Mouse (Mus musculus) layer of hippocampus, postnatal 10 days (tissue): ENCODE results near the gene Tespa1. TPM values are rescaled to one million over a fixed set of nuclear protein-coding genes. Genes with fewer than 3 reads are reported as not detected.
"Not testable (repeated sequence)": the region's sequence is repeated elsewhere in the genome, so short reads cannot be mapped to it uniquely, and the experiment has no call there.

Experiments used
- DNase-seq, 2 experiments: peaks; one replicate each; pipeline ENCODE4 v3.0.0; 2021; ENCODE audit warnings: low spot score in 2 of 2
- total RNA-seq, 2 experiments: library from RNA; stranded (reverse); gene quantifications; 2 replicates each; pipeline ENCODE4 v1.2.3; 2021

The Tespa1 gene
- total RNA-seq, 2 experiments from 2014 or later = 1.6 to 1.9 TPM

- no peak for DNase-seq
Observed at GRCm38 (mm10) chr10:130344056-130344455, 21.4 kb downstream of the Tespa1 start.

GRCm38 (mm10) chr10:130363438-130364164 is 40.9 kb downstream of the Tespa1 start:
- no peak for DNase-seq

DNA sequence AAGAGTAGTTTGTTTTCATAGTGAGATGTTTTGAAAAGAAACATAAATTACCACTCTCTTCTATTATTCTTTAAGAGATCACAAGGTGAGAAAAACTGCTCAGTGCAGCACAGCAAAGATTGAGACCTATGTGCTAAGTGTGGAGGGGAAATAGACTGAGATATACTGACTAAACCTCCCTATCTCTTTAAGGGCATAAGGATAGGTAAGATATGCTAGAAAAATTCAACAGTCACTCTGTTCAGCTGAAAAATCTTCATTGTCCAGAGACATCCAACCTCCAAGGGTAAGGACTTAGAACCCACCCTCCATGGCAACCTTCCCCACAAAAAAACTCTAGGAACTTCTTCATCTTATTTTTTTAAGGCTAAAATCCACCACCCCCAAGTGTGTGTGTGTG is 42.1 kb downstream of the Tespa1 start:
- no peak for DNase-seq

GRCm38 (mm10) chr10:130368384-130368783 is 45.7 kb downstream of the Tespa1 start:
- no peak for DNase-seq

GRCm38 (mm10) chr10:130370005-130370682 is 47.5 kb downstream of the Tespa1 start:
- no peak for DNase-seq

GRCm38 (mm10) chr10:130371644-130372043 is 49.0 kb downstream of the Tespa1 start:
- no peak for DNase-seq

GRCm38 (mm10) chr10:130372491-130373173 is 50.0 kb downstream of the Tespa1 start:
- no peak for DNase-seq

DNA sequence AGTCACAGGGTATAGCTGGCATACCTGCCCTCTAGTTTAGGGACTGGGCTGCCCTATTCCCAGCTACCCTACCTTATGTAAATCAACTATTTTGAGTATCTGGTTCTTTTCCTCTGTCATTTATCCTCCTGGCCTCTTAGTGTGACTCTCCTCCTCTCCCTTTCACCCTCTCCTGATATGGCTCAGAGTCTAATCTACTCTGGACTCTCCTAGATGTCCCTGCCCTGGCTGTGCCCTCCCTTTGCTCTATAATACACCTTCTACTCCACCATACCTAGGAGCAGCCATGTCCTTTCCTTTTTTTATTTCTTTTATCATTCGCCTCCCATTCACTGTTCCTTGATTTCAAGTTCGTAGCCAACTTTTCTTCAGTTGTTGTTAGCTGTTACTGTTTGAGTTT is 52.5 kb downstream of the Tespa1 start:
- DNase-seq = no peak

DNA sequence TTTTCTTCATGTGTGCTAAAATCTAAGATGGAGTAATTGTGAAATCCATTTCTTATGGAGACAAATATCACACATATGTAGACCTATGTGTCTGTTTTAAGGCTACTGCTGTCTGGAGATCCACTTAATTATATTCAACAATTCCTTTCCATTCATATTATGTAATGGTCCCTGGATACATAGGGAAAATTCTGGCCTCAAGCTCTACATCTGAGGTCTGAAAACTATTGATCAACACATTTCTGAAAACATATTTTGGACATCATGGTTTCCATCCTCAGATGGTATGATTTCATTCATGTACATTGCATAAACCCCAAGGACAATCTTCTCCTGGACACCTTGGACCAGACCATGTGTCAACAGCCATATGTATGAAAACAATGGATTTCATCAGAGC is 71.6 kb downstream of the Tespa1 start, which contains the start of gene Vmn2r84:
Vmn2r84 (minus strand) TSS at position 101 of the 400 bp plus-strand sequence.
- no peak for DNase-seq

- not testable (repeated sequence) for DNase-seq
Observed at GRCm38 (mm10) chr10:130412167-130412698, 89.6 kb downstream of the Tespa1 start.

Other genes with a start within 250 kb of the Tespa1 start
- gene Olfr823, start 207.5 kb upstream of the Tespa1 start, total RNA-seq = not detected
- gene Olfr824, start 192.9 kb upstream of the Tespa1 start, total RNA-seq = not detected
- not detected for gene Olfr825, start 156.1 kb upstream of the Tespa1 start, total RNA-seq
- gene Olfr826, start 138.7 kb upstream of the Tespa1 start, total RNA-seq = not detected
- not detected for gene Olfr827, start 108.5 kb upstream of the Tespa1 start, total RNA-seq
- under 1 TPM; 0.62 to 0.69 TPM for gene Neurod4, start 42.6 kb upstream of the Tespa1 start, total RNA-seq
- under 1 TPM; 0.04 to 0.18 TPM for gene Vmn2r84, start 71.5 kb downstream of the Tespa1 start, total RNA-seq
- gene Vmn2r85, start 106.8 kb downstream of the Tespa1 start, total RNA-seq = under 1 TPM; 0.21 to 0.25 TPM
- under 1 TPM; 0.09 to 0.11 TPM for gene Vmn2r86, start 133.2 kb downstream of the Tespa1 start, total RNA-seq
- gene Vmn2r87, start 174.5 kb downstream of the Tespa1 start, total RNA-seq = under 1 TPM; 0.13 to 0.75 TPM